Mouse (Mus musculus) embryonic fibroblast, embryonic 13.5 days (primary cell): Measurements from ENCODE around the gene Nr1h2.

Source experiments
- CTCF ChIP-seq: IDR thresholded peaks from 2 replicates; pipeline ENCODE4 v1.5.1; 2011; ENCODE audit warnings: mild to moderate bottlenecking, control low read depth, low read length, moderate library complexity, borderline replicate concordance; ENCODE audit not compliant: insufficient read depth
- POLR2A ChIP-seq: IDR thresholded peaks from 2 replicates; pipeline ENCODE4 v1.6.1; 2011; ENCODE audit warnings: low read depth, mild to moderate bottlenecking, control low read depth, low read length, moderate library complexity

DNA sequence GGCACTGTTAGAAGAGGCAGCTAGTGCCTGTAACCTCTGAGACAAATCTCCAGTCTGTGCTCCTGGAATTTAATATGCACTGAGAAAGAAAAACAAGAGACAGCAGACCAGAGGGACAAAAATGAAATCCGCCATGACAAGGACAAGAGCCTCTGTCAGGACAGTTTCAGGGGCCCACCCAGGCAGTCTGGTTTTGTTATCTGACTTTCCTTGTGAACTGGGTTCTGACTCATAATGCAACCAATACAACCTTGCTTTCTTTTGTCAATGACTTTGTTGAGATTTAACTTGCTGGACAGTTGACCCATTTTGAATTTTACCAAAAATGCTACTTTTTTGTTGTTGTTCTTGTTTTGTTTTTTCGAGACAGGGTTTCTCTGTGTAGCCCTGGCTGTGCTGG lies 3.9 kb upstream of the Nr1h2 start:
- TF ChIP-seq POLR2A (no peak), CTCF (no peak)
